Mouse (Mus musculus) heart, embryonic 11.5 days (tissue): ENCODE data around the gene Gm28308. TPM values are rescaled to one million over a fixed set of nuclear protein-coding genes. Genes with fewer than 3 reads are reported as not detected.

Experiments used
- ATAC-seq: fragments of 200-750 bp; cut with Nextera tagmentation; replicated peaks from 2 replicates; pipeline ENCODE4 v1.8.0; 2017; ENCODE audit warnings: moderate library complexity; ENCODE audit not compliant: insufficient number of reproducible peaks, low FRiP score, low TSS enrichment
- H3K27ac ChIP-seq: fragments of 300-500 bp; sonication (generic); 2 replicates; pipeline ENCODE4 v1.5.1; 2014; ENCODE audit warnings: mild to moderate bottlenecking, low read depth, low read length
- H3K27me3 ChIP-seq: fragments of 300-500 bp; sonication (generic); 2 replicates; pipeline ENCODE4 v1.6.1; 2014; ENCODE audit warnings: mild to moderate bottlenecking, low read length, mixed read lengths; ENCODE audit not compliant: control insufficient read depth, insufficient read depth
- H3K36me3 ChIP-seq: fragments of 300-500 bp; sonication (generic); 2 replicates; pipeline ENCODE4 v1.6.1; 2014; ENCODE audit warnings: mild to moderate bottlenecking, low read length, moderate library complexity, mixed read lengths; ENCODE audit not compliant: control insufficient read depth, insufficient read depth
- H3K4me1 ChIP-seq: fragments of 300-500 bp; sonication (generic); 2 replicates; pipeline ENCODE4 v1.6.1; 2014; ENCODE audit warnings: low read length; ENCODE audit not compliant: control insufficient read depth, insufficient read depth
- H3K4me2 ChIP-seq: fragments of 300-500 bp; sonication (generic); 2 replicates; pipeline ENCODE4 v1.6.1; 2014; ENCODE audit warnings: mild to moderate bottlenecking, moderate library complexity
- H3K4me3 ChIP-seq: fragments of 300-500 bp; sonication (generic); 2 replicates; pipeline ENCODE4 v1.5.1; 2014; ENCODE audit warnings: low read depth, low read length
- H3K9ac ChIP-seq: fragments of 300-500 bp; sonication (generic); 2 replicates; pipeline ENCODE4 v1.6.1; 2014; ENCODE audit warnings: mild to moderate bottlenecking, low read depth, low read length, moderate library complexity
- H3K9me3 ChIP-seq: fragments of 300-500 bp; sonication (generic); replicated peaks from 2 replicates; pipeline ENCODE4 v1.6.1; 2016; ENCODE audit warnings: low read length; ENCODE audit not compliant: control insufficient read depth
- WGBS: fragments of 180-500 bp; shearing (Covaris S2); extraction: QIAGEN DNeasy Blood & Tissue Kit; methylation state at CpG from one replicate; pipeline ENCODE4 v1.1.7; 2014; ENCODE audit not compliant: insufficient replicate concordance; 5-methylcytosine and 5-hydroxymethylcytosine counted together
- polyA plus RNA-seq: library from polyadenylated mRNA; unstranded; fragments of >200 nt; fragmentation: Nextera tagmentation; extraction: Ambion mirVana; gene quantifications from 2 replicates; pipeline ENCODE4 v1.2.1, GENCODE M21; 2014

Gene Gm28308
- polyA plus RNA-seq, 1 experiment from 2014 or later: not detected

- Histone ChIP-seq H3K9me3 (no peaks in the 10 kb centered on the region), H3K4me2 (peak overlapping the region; percentile 76), H3K36me3 (no peaks in the 10 kb centered on the region), H3K27me3 (peaks cover 94% of the 10 kb centered on the region), H3K4me3 (peak overlapping the region; percentile 52), H3K4me1 (peaks cover 5% of the 10 kb centered on the region; the same call in 1 of the 2 replicates), H3K9ac (peak overlapping the region; percentile 47), H3K27ac (peak overlapping the region; percentile 68; the same call in 1 of the 2 replicates)
- 8% methylated on average over 12 of the region's 12 CpGs for WGBS
- peak; percentile 28; the same call in 1 of the 2 replicates for ATAC-seq
These were observed 53.9 kb downstream of the Gm28308 start for GRCm38 (mm10) chr6:52159164-52159761.

GRCm38 (mm10) chr6:52158276-52159051 is 54.7 kb downstream of the Gm28308 start, which contains the start of gene Hoxa1:
Hoxa1 (minus strand) TSS chr6:52158317.
- peak within 1 kb of the TSS; percentile 47 for H3K9ac ChIP-seq
- H3K4me2 ChIP-seq: peak within 1 kb of the TSS; percentile 76
- peak within 1 kb of the TSS; percentile 68 for H3K27ac ChIP-seq
- H3K4me3 ChIP-seq: peak within 1 kb of the TSS; percentile 52
- H3K36me3 ChIP-seq: no peaks in the 10 kb centered on the region
- ATAC-seq: peak; percentile 80
- no peaks in the 10 kb centered on the region for H3K9me3 ChIP-seq
- H3K27me3 ChIP-seq: peaks cover 93% of the 10 kb centered on the region
- H3K4me1 ChIP-seq: peaks cover 5% of the 10 kb centered on the region; the same call in 1 of the 2 replicates
- WGBS: under 1% methylated on average over 55 of the region's 55 CpGs

- no peak for ATAC-seq
- Histone ChIP-seq H3K36me3 (no peaks in the 10 kb centered on the region), H3K4me3 (peak overlapping the region; percentile 52), H3K9me3 (no peaks in the 10 kb centered on the region), H3K27me3 (peaks cover 93% of the 10 kb centered on the region), H3K27ac (no peak overlapping the region), H3K4me1 (peaks cover 5% of the 10 kb centered on the region; the same call in 1 of the 2 replicates), H3K9ac (0 out of 2 replicates have a peak overlapping the region, but pooled peaks have one; percentile 18), H3K4me2 (peak overlapping the region; percentile 76)
- WGBS: 1% methylated on average over 32 of the region's 32 CpGs
These were observed 55.5 kb downstream of the Gm28308 start for GRCm38 (mm10) chr6:52157466-52158275.

GRCm38 (mm10) chr6:52156551-52157200 is 56.5 kb downstream of the Gm28308 start:
- Histone ChIP-seq H3K4me3 (peak overlapping the region; percentile 52), H3K9ac (no peak overlapping the region), H3K36me3 (no peaks in the 10 kb centered on the region), H3K4me2 (peak overlapping the region; percentile 76), H3K27me3 (peaks cover 94% of the 10 kb centered on the region), H3K9me3 (no peaks in the 10 kb centered on the region), H3K27ac (no peak overlapping the region), H3K4me1 (peaks cover 5% of the 10 kb centered on the region; the same call in 1 of the 2 replicates)
- 1% methylated on average over 20 of the region's 20 CpGs for WGBS
- no peak for ATAC-seq

GRCm38 (mm10) chr6:52155471-52155870 is 57.7 kb downstream of the Gm28308 start:
- Histone ChIP-seq H3K9ac (no peak overlapping the region), H3K4me2 (no peak overlapping the region), H3K4me3 (no peak overlapping the region), H3K27me3 (peaks cover 94% of the 10 kb centered on the region), H3K9me3 (no peaks in the 10 kb centered on the region), H3K27ac (no peak overlapping the region), H3K36me3 (no peaks in the 10 kb centered on the region), H3K4me1 (peaks cover 5% of the 10 kb centered on the region; the same call in 1 of the 2 replicates)
- ATAC-seq: no peak
- 61% methylated on average over 3 of the region's 3 CpGs for WGBS

GRCm38 (mm10) chr6:52154044-52154443 is 59.1 kb downstream of the Gm28308 start:
- no peaks in the 10 kb centered on the region for H3K36me3 ChIP-seq
- peaks cover 92% of the 10 kb centered on the region for H3K27me3 ChIP-seq
- ATAC-seq: no peak
- no peak overlapping the region for H3K9ac ChIP-seq
- H3K9me3 ChIP-seq: no peaks in the 10 kb centered on the region
- WGBS: 22% methylated on average over 5 of the region's 5 CpGs
- peaks cover 1% of the 10 kb centered on the region; the same call in 1 of the 2 replicates for H3K4me1 ChIP-seq
- H3K4me2 ChIP-seq: no peak overlapping the region
- no peak overlapping the region for H3K4me3 ChIP-seq
- no peak overlapping the region for H3K27ac ChIP-seq

GRCm38 (mm10) chr6:52153270-52153669 is 59.9 kb downstream of the Gm28308 start:
- ATAC-seq: no peak
- H3K9ac ChIP-seq: no peak overlapping the region
- H3K4me1 ChIP-seq: no peaks in the 10 kb centered on the region
- H3K9me3 ChIP-seq: no peaks in the 10 kb centered on the region
- H3K4me3 ChIP-seq: no peak overlapping the region
- no peak overlapping the region for H3K27ac ChIP-seq
- no peaks in the 10 kb centered on the region for H3K36me3 ChIP-seq
- 3% methylated on average over 6 of the region's 6 CpGs for WGBS
- peaks cover 84% of the 10 kb centered on the region for H3K27me3 ChIP-seq
- no peak overlapping the region for H3K4me2 ChIP-seq
